Mouse (Mus musculus) layer of hippocampus, postnatal 14 days (tissue): ENCODE results near the gene Bcam. TPM values are rescaled to one million over a fixed set of nuclear protein-coding genes. Genes with fewer than 3 reads are reported as not detected.

Experiments
- DNase-seq, 2 experiments: peaks; one replicate each; pipeline ENCODE4 v3.0.0; 2021 to 2022; ENCODE audit warnings: low spot score in 2 of 2, mixed read lengths in 1 of 2
- total RNA-seq, 2 experiments: library from RNA; stranded (reverse); gene quantifications; 2 replicates each; pipeline ENCODE4 v1.2.3; 2021

Bcam gene
- total RNA-seq, 2 experiments from 2014 or later = 8.8 to 14.0 TPM

- no peak for DNase-seq
Observed at GRCm38 (mm10) chr7:19734178-19734666, 36.6 kb downstream of the Bcam start.

DNA sequence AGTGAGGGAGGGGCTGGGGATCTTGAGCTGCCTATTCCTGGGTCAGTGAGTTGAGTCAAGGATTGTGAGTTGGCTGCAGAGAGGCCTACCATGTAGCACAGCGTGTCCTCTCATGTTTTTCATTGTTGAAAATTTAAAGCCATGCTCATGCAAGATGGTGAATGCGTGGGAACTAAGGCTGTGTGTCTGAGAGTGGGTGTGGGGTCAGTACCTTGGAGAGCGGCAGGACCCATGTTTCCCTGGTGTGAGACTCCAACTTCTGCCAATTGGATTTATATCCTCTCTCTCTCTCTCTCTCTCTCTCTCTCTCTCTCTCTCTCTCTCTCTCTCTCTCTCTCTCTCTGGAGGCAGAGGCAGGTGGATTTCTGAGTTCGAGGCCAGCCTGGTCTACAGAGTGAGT lies 44.3 kb downstream of the Bcam start:
- DNase-seq = no peak

GRCm38 (mm10) chr7:19724167-19724566 lies 46.6 kb downstream of the Bcam start:
- DNase-seq = no peak

- DNase-seq = no peak
Observed at GRCm38 (mm10) chr7:19722754-19723195, 48.0 kb downstream of the Bcam start.

DNA sequence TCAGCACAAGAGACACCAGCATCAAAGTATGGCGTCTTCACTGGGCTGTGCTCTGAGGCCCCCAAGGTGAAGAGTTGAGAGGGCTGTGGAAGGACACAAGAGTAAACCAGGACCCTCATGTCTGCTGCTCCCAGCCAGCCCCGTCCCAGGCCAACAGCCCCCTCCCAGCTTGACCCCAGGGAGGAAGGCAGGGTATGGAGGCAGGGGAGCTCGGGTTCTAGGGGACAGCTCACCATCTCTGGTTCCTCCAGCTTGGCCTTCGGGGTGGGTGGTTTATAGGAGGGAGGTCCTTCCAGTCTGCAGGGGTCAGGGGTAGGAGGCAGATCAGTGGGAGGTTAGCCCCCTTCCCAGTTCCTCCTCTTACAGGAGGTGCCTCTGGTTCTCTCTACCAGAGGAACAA lies 51.6 kb downstream of the Bcam start:
- DNase-seq = no peak

GRCm38 (mm10) chr7:19718297-19718952 lies 52.4 kb downstream of the Bcam start:
- DNase-seq = no peak

GRCm38 (mm10) chr7:19717346-19717745 lies 53.5 kb downstream of the Bcam start:
- DNase-seq = no peak

DNA sequence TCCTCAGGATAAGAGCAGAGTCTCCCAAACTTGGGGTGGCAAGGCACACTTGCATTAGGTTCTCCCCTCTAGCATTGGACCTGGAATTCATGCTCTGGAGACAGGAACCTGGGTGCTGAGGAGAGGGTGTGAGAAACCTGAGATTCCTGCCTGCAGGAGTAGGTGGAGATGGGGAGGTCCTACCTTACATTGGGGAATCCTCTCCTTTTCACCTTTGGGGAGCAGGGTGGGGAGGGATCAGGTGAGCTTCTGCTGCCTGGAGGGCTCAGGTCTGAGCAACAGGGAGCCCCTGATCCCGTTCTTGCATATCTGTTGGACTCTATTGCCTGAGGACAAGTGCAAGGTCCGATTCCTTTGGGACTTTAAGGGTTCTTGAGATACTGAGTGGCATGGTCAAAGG lies 54.0 kb downstream of the Bcam start:
- no peak for DNase-seq

- no peak for DNase-seq
Observed at GRCm38 (mm10) chr7:19716055-19716682, 54.6 kb downstream of the Bcam start.

- peak; percentile 98 to 100 for DNase-seq
Observed at GRCm38 (mm10) chr7:19715239-19716054, 55.4 kb downstream of the Bcam start, which contains the start of gene Tomm40. TSS of gene Tomm40 (minus strand) at chr7:19715438.

GRCm38 (mm10) chr7:19714836-19715235 lies 56.0 kb downstream of the Bcam start:
- DNase-seq = peak in 1 of 2 experiments; percentile 57

GRCm38 (mm10) chr7:19713598-19713997 lies 57.2 kb downstream of the Bcam start:
- no peak for DNase-seq

DNA sequence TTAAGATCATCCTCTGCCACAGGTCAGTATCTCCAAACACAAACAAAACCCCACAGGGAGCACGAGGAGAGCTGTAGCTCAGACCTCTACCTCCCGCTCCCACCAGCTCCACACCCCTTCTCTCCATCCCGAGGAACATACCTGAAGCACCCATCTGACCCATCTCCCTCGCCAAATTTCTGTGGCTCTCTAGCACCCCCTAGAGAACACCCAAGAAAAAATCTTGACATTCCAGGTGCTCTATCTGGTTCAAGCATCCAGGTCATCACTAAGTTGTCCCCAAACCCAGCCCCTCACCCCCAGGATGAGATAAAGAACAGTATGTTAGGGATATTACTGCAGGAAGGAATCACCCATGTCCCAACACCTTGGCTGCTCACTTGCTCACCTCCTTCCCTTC lies 57.6 kb downstream of the Bcam start:
- DNase-seq = no peak

- no peak for DNase-seq
Observed at GRCm38 (mm10) chr7:19712414-19712813, 58.4 kb downstream of the Bcam start.

- no peak for DNase-seq
Observed at GRCm38 (mm10) chr7:19710650-19711049, 60.2 kb downstream of the Bcam start.

Other genes starting within 250 kb of the Bcam start
- 10 to 100 TPM; 88.3 to 91.7 TPM for gene Ppp1r37, start 207.9 kb downstream of the Bcam start, total RNA-seq
- gene Zfp296, start 193.7 kb downstream of the Bcam start, total RNA-seq = under 1 TPM in 1 of 2 experiments, not detected in 1; 0.53 TPM
- 10 to 100 TPM; 39.8 to 43.3 TPM for gene Gemin7, start 193.4 kb downstream of the Bcam start, total RNA-seq
- gene Clasrp, start 166.5 kb downstream of the Bcam start, total RNA-seq = 10 to 100 TPM; 85.8 to 95.0 TPM
- 10 to 100 TPM in 1 of 2 experiments, 1 to 10 TPM in 1; 9.9 to 10.5 TPM for gene Relb, start 141.6 kb downstream of the Bcam start, total RNA-seq
- gene Clptm1, start 106.0 kb downstream of the Bcam start, total RNA-seq = 100 to 1,000 TPM; 151 to 160 TPM
- gene Apoc2, start 93.1 kb downstream of the Bcam start, total RNA-seq = not detected
- not detected for gene Gm44805, start 89.6 kb downstream of the Bcam start, total RNA-seq
- gene Apoc4, start 89.5 kb downstream of the Bcam start, total RNA-seq = not detected
- gene Apoc1, start 78.4 kb downstream of the Bcam start, total RNA-seq = 1 to 10 TPM; 6.1 to 6.8 TPM
- gene Apoe, start 71.8 kb downstream of the Bcam start, total RNA-seq = 1,000 to 10,000 TPM; 2,679 to 2,697 TPM
- 100 to 1,000 TPM; 105 to 115 TPM for gene Tomm40, start 55.6 kb downstream of the Bcam start, total RNA-seq
- 10 to 100 TPM; 11.6 to 12.7 TPM for gene Nectin2, start 20.5 kb downstream of the Bcam start, total RNA-seq
- gene Cblc, start 25.8 kb upstream of the Bcam start, total RNA-seq = not detected
- under 1 TPM; 0.38 to 0.78 TPM for gene Bcl3, start 51.8 kb upstream of the Bcam start, total RNA-seq
- 1 to 10 TPM; 3.0 to 3.3 TPM for gene Gm19345, start 81.0 kb upstream of the Bcam start, total RNA-seq
- gene Ceacam16, start 90.3 kb upstream of the Bcam start, total RNA-seq = not detected
- not detected for gene Ceacam19, start 116.9 kb upstream of the Bcam start, total RNA-seq
- 10 to 100 TPM; 10.4 to 11.3 TPM for gene Pvr, start 150.1 kb upstream of the Bcam start, total RNA-seq
- gene Igsf23, start 179.7 kb upstream of the Bcam start, total RNA-seq = not detected
- gene Ceacam20, start 194.4 kb upstream of the Bcam start, total RNA-seq = not detected
- gene Nlrp9b, start 220.4 kb upstream of the Bcam start, total RNA-seq = not detected